Mouse (Mus musculus) forebrain, embryonic 14.5 days (tissue): ENCODE data around the gene Gm8094. TPM values are rescaled to one million over a fixed set of nuclear protein-coding genes. Genes with fewer than 3 reads are reported as not detected.

Experiments used
- polyA plus RNA-seq: library from polyadenylated mRNA; unstranded; fragments of >200 nt; fragmentation: Nextera tagmentation; extraction: Ambion mirVana; gene quantifications from 2 replicates; pipeline ENCODE4 v1.2.1, GENCODE M21; 2014

Gm8094 gene
- polyA plus RNA-seq, 1 experiment from 2014 or later = not detected

Other genes with a start within 250 kb of the Gm8094 start
- not detected in 2 replicates for gene Gm21977, start 223.2 kb downstream of the Gm8094 start, polyA plus RNA-seq
- not detected in 2 replicates for gene Gm8082, start 83.0 kb downstream of the Gm8094 start, polyA plus RNA-seq
- gene Gm10376, start 61.0 kb downstream of the Gm8094 start, polyA plus RNA-seq = not detected in 2 replicates
- gene Gm8104, start 24.0 kb upstream of the Gm8094 start, polyA plus RNA-seq = not detected in 2 replicates
- gene Gm7233, start 103.2 kb upstream of the Gm8094 start, polyA plus RNA-seq = not detected in 2 replicates
- gene Gm8122, start 158.7 kb upstream of the Gm8094 start, polyA plus RNA-seq = not detected in 2 replicates
- not detected in 2 replicates for gene Gm8126, start 182.0 kb upstream of the Gm8094 start, polyA plus RNA-seq
- gene Gm9732, start 198.4 kb upstream of the Gm8094 start, polyA plus RNA-seq = not detected in 2 replicates
- gene Gm8127, start 217.2 kb upstream of the Gm8094 start, polyA plus RNA-seq = not detected in 2 replicates